Mouse (Mus musculus): ENCODE measurements around the gene Nhej1. TPM values are rescaled to one million over a fixed set of nuclear protein-coding genes. Genes with fewer than 3 reads are reported as not detected.
A peak's percentile ranks its signal among the peaks of the same experiment; 100 is the strongest.

The Nhej1 gene
- 1 to 10 TPM; 4.3 to 5.7 (median 4.7) TPM for total RNA-seq (2022)

DNA sequence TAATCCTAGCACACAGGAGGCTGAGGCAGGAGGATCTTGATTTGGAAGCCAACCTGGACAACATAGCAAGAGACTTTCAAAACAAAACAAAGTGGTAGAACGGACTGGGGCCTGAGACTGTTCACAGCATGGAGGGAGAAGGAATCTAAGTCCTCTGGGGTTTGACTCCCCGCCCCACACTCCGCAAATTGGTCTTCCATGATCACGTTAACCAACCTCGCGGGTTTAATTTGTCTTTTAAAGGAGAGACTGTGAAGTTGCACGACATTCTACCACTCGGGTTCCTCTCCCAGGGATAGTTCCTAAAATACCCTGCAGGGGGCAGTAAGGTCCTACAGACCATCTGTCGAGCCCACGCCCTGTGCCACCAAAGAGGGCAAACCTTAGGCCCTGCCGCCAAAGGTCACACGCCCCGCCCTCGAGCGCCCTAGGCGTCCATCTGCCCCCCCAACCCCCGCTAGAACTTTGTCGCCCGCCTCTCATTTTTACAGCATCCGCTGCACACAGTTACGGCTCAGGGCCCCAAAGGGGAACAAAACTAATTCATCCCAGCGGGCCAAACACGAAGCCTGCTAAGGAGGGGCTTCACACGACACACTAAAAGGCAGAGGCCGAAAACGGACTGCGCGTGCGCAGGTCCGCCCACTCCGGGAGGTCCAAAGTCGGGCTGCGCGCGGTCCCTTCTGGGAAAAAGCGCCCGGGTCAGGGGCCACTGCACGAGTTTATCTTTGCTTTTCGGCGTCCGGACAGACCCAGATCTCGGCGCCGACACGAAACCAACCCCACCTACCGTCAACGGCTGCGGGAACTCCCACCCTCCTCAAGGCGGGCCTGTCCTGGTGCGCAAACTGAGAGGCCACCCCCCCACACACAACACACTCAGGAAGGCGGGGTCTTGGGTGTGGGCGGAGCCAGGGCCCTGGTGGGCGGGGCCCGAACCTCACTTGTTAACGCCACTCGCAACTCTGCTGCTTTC lies at the start of gene Nhej1:
Gene Nhej1 (minus strand): TSS at position 855 of the 976 bp plus-strand sequence.
- DNase-seq (ENCODE audit: low spot score in 2 of 2), result peak; percentile 92 to 96

GRCm38 (mm10) chr1:75168472-75169464 lies 43.8 kb upstream of the Nhej1 start, which contains the start of gene Zfand2b:
Gene Zfand2b (plus strand): TSS chr1:75168646.
- DNase-seq (ENCODE audit: low spot score in 2 of 2), result peak; percentile 95 to 96

GRCm38 (mm10) chr1:75168093-75168471 lies 43.1 kb upstream of the Nhej1 start:
- no peak for DNase-seq (ENCODE audit: low spot score in 2 of 2)

DNA sequence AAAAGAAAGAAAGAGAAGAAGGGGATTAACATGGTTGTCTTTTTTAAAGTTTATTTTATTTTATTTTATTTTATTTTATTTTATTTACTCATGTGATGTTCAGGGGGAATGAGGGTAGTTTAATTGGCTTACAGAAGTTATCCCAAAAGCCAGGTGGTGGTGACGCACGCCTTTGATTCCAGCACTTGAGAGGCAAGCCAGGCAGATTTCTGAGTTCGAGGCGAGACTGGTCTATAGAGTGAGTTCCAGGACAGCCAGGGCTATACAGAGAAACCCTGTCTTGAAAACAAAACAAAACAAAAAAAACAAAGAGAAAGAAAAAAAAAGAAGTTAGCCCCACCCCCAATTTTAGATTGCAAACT lies 35.2 kb upstream of the Nhej1 start:
- DNase-seq (ENCODE audit: low spot score in 2 of 2), result no peak

GRCm38 (mm10) chr1:75159540-75160255 lies 34.7 kb upstream of the Nhej1 start:
- DNase-seq (ENCODE audit: low spot score in 2 of 2), result no peak

- DNase-seq (ENCODE audit: low spot score in 2 of 2), result no peak
These were observed 34.0 kb upstream of the Nhej1 start for GRCm38 (mm10) chr1:75158990-75159389.

DNA sequence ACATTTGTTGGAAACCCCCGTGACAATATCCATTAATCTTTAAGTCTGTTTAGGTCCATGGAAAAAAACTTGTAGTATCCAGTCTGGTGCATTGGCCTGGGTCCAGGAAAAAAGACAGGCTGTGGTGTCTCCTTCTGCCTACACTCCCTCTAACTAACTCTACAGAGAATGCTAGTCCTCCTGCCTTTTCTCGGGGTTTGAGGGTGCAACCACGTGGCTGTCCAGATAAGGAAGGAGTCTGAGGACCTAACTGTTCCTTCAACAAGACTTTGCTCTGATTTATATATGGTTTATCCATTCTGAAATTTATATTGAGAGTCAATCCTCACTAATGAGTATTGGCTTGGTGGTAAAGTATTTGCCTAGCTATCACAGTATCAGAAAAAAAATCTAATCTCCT lies 30.8 kb upstream of the Nhej1 start:
- DNase-seq (ENCODE audit: low spot score in 2 of 2), result no peak

DNA sequence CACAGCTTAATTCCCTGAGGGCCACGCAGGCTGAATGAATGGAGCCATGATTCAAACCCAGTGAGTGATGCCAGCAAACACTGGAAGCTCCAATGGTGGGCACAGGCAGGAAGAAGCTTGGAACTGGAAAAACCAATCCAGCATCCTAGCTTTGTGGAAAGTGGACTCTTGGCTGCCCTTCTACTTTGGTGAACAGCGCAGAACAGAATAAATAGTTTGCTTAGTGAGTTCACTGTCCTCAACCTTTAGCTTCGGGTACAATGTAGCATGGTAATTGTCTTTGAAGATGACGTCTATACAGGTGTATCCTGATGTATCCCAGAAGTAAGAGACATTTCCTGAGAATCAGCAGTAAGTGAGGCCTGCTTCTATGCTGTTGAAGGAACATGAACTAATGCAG lies 23.7 kb upstream of the Nhej1 start:
- no peak for DNase-seq (ENCODE audit: low spot score in 2 of 2)

- DNase-seq (ENCODE audit: low spot score in 2 of 2), result no peak
These were observed 22.6 kb upstream of the Nhej1 start for GRCm38 (mm10) chr1:75147411-75148135.

GRCm38 (mm10) chr1:75145589-75145988 lies 20.6 kb upstream of the Nhej1 start:
- DNase-seq (ENCODE audit: low spot score in 2 of 2), result no peak

DNA sequence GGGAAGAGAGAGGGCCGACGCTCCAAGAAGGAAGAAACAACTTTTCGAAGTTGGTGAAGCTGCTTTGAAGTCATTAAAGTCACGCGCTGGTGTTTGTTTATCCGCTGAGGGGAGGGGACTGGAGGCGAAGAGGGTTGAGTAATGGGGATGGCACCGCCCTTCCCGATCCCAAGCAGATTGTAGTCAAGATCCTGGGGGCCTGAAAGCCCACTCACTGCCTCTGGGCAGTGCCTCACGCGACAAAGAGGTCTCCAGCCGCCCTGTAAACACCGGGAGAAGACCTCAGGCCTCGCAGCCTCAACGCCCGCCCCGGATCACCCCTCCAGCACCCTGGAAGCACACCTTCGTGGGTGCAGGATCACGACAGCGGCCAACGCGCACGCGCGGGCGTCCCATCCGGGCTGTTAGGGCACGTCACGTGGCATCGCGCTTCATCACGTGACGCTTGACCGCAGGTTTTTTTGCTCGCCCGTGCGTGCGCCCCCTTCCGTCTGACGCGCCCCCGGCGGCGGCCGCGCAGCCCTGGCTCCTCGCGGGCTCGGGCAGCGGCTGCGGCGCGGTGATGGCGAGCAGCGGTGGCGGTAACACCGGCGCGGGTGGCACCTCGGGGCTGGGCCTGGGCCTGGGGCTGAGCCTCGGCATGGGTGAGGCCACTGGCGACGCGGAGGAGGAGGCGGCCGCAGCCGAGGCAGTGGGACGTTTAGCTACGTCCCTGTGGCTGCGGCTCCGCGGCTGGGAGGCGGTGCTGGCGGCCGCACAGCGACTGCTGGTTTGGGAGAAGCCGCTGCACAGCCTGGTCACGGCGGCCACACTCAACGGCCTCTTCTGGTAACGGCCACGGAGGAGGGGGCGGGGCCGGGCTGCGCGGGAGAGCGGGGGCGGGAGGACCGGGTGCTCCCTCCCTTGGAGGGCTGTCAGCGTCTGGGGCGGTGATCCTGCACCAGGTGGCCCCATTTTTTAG lies 17.6 kb upstream of the Nhej1 start, which contains the start of the genes Cnppd1 and Retreg2:
Gene Cnppd1 (minus strand): TSS at position 411 of the 961 bp plus-strand sequence.
Gene Retreg2 (plus strand): TSS at position 478 of the 961 bp plus-strand sequence.
- DNase-seq (ENCODE audit: low spot score in 2 of 2), result peak; percentile 92 to 96

- peak; percentile 36 to 46 for DNase-seq (ENCODE audit: low spot score in 2 of 2)
These were observed 16.6 kb upstream of the Nhej1 start for GRCm38 (mm10) chr1:75141486-75142190.

DNA sequence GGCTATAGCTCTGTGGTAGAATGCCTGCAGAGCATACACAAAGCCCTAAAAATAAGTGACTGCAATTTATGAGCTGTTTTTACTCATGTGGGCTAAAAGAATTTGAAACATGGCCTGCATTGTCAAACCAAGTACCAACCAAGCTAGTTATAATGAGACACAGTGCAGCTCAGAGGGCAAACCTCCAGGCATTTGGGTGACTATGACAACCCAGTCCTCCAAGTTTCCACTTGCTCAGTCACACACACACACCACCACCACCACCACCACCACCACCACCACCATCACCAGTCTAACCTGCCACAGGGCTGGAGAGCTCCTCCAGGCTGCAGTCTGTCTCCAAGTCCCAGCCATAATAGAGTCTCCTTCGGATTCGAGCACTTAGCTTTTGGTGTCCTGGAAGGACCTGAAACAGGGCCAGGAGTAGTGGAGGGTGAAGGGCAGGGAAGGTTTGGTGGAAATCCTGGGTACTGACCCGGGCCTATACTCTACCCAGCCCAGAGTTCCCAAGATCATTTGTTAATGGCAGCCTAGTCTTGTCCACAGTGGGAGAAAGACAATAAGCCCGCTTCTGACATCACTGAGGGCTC lies 15.7 kb upstream of the Nhej1 start:
- DNase-seq (ENCODE audit: low spot score in 2 of 2), result no peak

- DNase-seq (ENCODE audit: low spot score in 2 of 2), result no peak
These were observed 13.4 kb upstream of the Nhej1 start for GRCm38 (mm10) chr1:75138448-75138847.

GRCm38 (mm10) chr1:75136730-75137129 lies 11.7 kb upstream of the Nhej1 start:
- DNase-seq (ENCODE audit: low spot score in 2 of 2), result no peak

GRCm38 (mm10) chr1:75136293-75136692 lies 11.3 kb upstream of the Nhej1 start:
- no peak for DNase-seq (ENCODE audit: low spot score in 2 of 2)

- DNase-seq (ENCODE audit: low spot score in 2 of 2), result no peak
These were observed 8.6 kb upstream of the Nhej1 start, which contains the start of gene Slc23a3 for GRCm38 (mm10) chr1:75133421-75134207. Gene Slc23a3 (minus strand): TSS chr1:75133890.
